Mouse (Mus musculus): ENCODE measurements around the gene Sash3.

The Sash3 gene

DNA sequence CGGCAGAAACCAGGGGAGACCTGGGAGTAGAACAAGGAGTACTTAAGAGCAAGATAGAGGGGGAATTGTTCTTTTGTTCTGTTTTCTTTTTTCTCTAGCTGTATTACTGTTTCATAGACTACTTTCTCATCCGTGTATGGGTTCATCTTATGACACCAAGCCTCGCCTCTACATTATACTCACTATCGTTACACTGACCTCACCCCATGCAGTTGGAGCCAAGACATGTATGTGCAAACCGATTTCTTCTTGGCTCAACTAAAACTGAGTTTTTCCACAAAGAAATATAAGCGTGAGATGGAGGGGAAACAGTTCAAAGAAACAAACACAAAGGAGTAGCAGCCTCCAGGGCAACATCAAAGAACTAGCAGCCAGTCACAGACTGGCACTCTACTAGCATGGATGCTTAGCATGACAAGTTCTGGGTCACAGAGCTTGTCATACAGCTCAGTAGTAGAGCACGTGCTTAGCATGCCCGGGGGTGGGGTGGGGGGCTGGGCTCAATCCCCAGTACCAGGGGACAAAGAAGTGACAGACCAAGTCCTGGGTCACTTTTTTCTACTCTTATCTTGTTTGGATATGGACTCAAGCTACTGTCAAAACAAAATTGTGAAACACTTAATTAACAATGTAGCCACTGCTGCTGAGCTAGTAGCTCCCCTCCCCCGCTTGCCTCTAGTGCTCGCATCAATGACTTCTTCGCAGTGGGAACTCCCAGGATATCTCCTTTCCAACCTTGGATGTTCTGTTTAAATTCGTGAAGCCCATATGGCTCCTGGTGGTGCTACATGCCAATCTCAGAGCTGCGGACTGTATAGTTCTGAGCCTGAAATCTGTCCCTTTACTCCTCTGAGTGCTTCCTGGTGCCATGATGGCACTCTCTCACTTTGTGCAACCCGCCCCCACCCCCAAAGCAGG, 47.3 kb downstream of the Sash3 start:
- in situ Hi-C loops (cut with MboI; ENCODE audit: unreplicated experiment in 2 of 2): no loop called here

DNA sequence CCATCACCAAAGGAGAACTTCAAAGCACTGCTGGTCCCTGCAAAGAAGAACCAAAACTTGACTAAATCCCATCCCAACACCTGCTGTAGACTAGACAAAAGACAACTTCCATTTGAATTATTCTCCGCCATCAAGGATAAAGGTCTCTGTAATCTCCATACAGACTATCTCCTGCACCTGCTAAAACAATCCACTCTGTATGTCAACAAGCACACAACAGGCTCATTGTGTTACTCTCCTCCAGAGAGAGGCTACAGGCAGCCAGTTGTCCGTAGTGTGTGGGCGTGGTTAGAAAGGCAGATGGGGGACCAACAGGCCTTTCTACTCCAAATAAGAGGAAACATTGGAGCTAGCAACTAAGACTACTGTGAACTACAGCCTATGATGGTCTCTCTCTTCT, 51.6 kb downstream of the Sash3 start:
- in situ Hi-C loops (cut with MboI; ENCODE audit: unreplicated experiment in 2 of 2): no loop called here

DNA sequence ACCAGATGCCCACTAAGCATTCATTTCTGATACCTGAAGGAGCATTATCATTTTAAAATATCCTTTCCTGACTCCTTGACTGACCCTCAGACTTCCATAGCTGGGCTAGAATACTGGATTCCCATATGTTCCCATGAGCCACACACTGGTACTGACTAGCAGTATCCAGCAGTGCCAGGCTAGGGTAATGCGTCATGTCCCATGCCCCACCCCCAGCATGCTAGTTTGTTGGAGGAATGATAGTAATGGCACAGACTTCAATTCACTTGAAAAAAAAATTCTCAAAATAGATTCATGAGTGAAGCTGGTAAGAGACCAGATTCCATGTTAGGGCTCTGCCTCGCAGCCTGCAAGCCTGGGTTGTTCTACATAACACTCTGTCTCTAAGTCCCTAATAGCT, 52.8 kb downstream of the Sash3 start:
- in situ Hi-C loops (cut with MboI; ENCODE audit: unreplicated experiment in 2 of 2): no loop called here

GRCm38 (mm10) chrX:48200699-48201098, 54.5 kb downstream of the Sash3 start:
- in situ Hi-C loops (cut with MboI; ENCODE audit: unreplicated experiment in 2 of 2): loop anchor here (10.0 to 25.0 kb wide), 2 partner anchors 56 to 88 kb away; partner anchors contain the start of genes Sash3 (in 1 of the 2) and Xpnpep2 (in 1 of the 2)

GRCm38 (mm10) chrX:48201973-48202372, 55.7 kb downstream of the Sash3 start:
- in situ Hi-C loops (cut with MboI; ENCODE audit: unreplicated experiment in 2 of 2): loop anchor here (10.0 to 25.0 kb wide), 2 partner anchors 57 to 90 kb away; partner anchors contain the start of genes Sash3 (in 1 of the 2) and Xpnpep2 (in 1 of the 2)

- in situ Hi-C loops (cut with MboI; ENCODE audit: unreplicated experiment in 2 of 2): loop anchor here (10.0 to 25.0 kb wide), 2 partner anchors 58 to 90 kb away; partner anchors contain the start of genes Sash3 (in 1 of the 2) and Xpnpep2 (in 1 of the 2)
Measured at GRCm38 (mm10) chrX:48202436-48202835, 56.2 kb downstream of the Sash3 start.

DNA sequence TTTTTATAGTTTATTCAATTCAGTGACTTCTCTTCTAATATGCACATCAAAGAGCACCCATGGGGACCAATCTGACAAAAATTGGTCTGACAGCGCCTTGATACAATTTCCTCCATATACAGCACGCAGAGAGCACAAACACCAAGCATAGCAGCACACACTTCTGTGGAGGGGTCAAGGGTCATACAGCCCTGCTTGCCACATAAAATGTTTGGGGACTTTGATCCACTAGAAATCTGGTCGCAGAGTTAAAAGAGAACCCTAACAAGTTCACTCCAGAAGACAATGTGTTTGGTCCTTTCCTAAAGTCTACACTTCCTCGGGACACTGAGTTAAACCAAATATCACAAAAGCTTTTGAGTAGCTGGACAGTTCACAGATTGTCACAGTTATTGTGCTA, 56.8 kb downstream of the Sash3 start:
- in situ Hi-C loops (cut with MboI; ENCODE audit: unreplicated experiment in 2 of 2): loop anchor here (10.0 to 25.0 kb wide), 2 partner anchors 58 to 91 kb away; partner anchors contain the start of genes Sash3 (in 1 of the 2) and Xpnpep2 (in 1 of the 2)

DNA sequence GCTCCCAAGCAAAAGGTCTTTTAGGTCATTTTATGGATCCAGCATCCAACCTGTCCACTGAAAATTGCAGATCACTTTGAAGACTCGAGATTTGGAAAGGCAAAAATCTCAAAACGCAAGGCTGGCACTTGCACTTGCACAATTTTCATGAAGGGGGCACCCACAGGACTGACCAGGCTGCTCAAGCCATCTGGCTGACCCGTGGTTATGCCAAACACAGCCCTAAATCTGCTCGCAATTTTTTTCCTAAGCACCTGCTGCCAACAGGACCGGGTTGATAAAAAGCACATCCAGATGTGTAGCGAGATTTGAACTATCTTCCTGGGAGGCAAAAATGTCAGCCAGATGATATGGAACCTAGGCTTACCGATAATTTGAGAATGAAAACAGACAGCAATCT, 57.5 kb downstream of the Sash3 start:
- in situ Hi-C loops (cut with MboI; ENCODE audit: unreplicated experiment in 2 of 2): loop anchor here (10.0 to 25.0 kb wide), 2 partner anchors 59 to 91 kb away; partner anchors contain the start of genes Sash3 (in 1 of the 2) and Xpnpep2 (in 1 of the 2)

DNA sequence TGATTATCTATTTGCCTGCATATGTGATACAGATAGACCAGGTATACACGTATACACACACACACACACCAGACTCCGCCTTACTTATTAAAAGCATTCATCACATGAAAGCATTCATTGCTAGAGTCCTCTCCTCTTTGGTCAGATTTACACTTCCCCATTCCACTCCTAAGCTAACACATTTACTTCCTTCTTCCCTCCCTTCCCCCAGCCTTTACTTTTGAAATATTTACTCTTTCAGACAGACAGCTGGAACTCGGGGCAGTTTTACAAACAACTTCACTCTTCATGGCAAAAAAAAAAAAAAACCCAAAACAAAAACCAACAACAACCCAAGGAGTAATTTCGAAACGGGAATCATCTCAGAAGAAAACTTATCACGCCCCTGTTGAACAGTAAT, 58.2 kb downstream of the Sash3 start:
- in situ Hi-C loops (cut with MboI; ENCODE audit: unreplicated experiment in 2 of 2): loop anchor here (10.0 to 25.0 kb wide), 2 partner anchors 60 to 92 kb away; partner anchors contain the start of genes Sash3 (in 1 of the 2) and Xpnpep2 (in 1 of the 2)

- in situ Hi-C loops (cut with MboI; ENCODE audit: unreplicated experiment in 2 of 2): loop anchor here (5.0 to 25.0 kb wide), 3 partner anchors 63 to 106 kb away; partner anchors contain the start of genes Sash3 (in 1 of the 2) and Xpnpep2 (in 1 of the 2)
Measured at GRCm38 (mm10) chrX:48207761-48208487, 61.7 kb downstream of the Sash3 start.

DNA sequence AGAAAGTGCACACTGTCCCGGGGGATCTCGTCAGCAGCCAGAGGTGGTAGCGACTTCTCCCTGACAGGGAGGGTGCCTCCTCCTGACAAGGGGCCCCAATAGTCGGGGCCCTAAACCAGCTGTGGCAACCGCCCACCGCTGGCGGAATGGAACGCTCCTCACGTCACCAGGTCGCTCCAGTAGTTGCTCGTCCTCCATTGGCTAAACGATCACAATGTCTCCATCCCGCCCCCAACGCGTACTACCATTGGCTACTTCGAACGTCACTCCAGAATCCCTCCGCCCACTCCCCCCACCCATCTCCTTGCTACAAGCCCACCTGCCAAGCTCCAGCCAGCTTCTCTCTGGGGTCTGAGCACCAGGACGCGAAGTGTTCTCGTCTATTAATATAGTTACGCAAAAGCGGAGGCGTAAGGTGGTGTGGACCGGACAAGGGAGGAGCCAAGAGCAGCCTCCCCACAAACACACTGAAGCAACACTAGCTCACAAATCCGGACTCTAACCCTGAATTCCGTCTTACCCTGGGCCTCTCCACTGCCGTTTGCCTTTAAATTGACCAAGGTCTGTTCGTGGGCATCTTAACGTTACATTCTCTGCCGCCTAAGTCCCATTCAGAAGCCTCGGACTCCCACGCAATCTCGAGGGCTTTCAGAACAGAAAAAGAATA, 62.4 kb downstream of the Sash3 start, which contains the start of gene Zdhhc9:
Gene Zdhhc9 (minus strand): TSS at position 360 of the 667 bp plus-strand sequence.
- in situ Hi-C loops (cut with MboI; ENCODE audit: unreplicated experiment in 2 of 2): loop anchor here (5.0 to 25.0 kb wide), 3 partner anchors 64 to 106 kb away; partner anchors contain the start of genes Sash3 (in 1 of the 2) and Xpnpep2 (in 1 of the 2)

GRCm38 (mm10) chrX:48209746-48210145, 63.5 kb downstream of the Sash3 start:
- in situ Hi-C loops (cut with MboI; ENCODE audit: unreplicated experiment in 2 of 2): loop anchor here (5.0 to 25.0 kb wide), 3 partner anchors 65 to 107 kb away; partner anchors contain the start of genes Sash3 (in 1 of the 2) and Xpnpep2 (in 1 of the 2)
